Mouse (Mus musculus) ES-Bruce4 (cell line): ENCODE measurements around the gene Ptrh1. TPM values are rescaled to one million over a fixed set of nuclear protein-coding genes. Genes with fewer than 3 reads are reported as not detected.

Source experiments
- H3K27ac ChIP-seq: 2 replicates; pipeline ENCODE4 v1.5.1; 2012; ENCODE audit warnings: low read length, inconsistent platforms; ENCODE audit not compliant: insufficient read depth
- H3K27me3 ChIP-seq: 2 replicates; pipeline ENCODE4 v1.6.1; 2012; ENCODE audit warnings: mild to moderate bottlenecking, low read length, inconsistent platforms; ENCODE audit not compliant: control insufficient read depth, poor library complexity, insufficient read depth, severe bottlenecking
- H3K36me3 ChIP-seq: 2 replicates; pipeline ENCODE4 v1.6.1; 2012; ENCODE audit warnings: inconsistent platforms, mild to moderate bottlenecking, low read length, moderate library complexity; ENCODE audit not compliant: control insufficient read depth, poor library complexity, insufficient read depth, severe bottlenecking
- H3K4me1 ChIP-seq: one replicate; pipeline ENCODE4 v1.8.1; 2011; ENCODE audit warnings: low read length; ENCODE audit not compliant: control insufficient read depth, insufficient read depth
- H3K4me3 ChIP-seq: 2 replicates; pipeline ENCODE4 v1.5.1; 2011; ENCODE audit warnings: low read depth, mild to moderate bottlenecking, low read length
- H3K9ac ChIP-seq: 2 replicates; pipeline ENCODE4 v1.6.1; 2012; ENCODE audit warnings: low read depth, mild to moderate bottlenecking, inconsistent platforms; ENCODE audit not compliant: poor library complexity, severe bottlenecking
- H3K9me3 ChIP-seq: replicated peaks from 2 replicates; pipeline ENCODE4 v1.6.1; 2012; ENCODE audit warnings: mild to moderate bottlenecking, low read length, inconsistent platforms; ENCODE audit not compliant: control insufficient read depth, poor library complexity, insufficient read depth, severe bottlenecking
- CTCF ChIP-seq: IDR thresholded peaks from one replicate; pipeline ENCODE4 v1.8.1; 2011; ENCODE audit warnings: low read depth, low read length
- EP300 ChIP-seq: IDR thresholded peaks from 2 replicates; pipeline ENCODE4 v1.6.1; 2011; ENCODE audit warnings: low read depth, low read length; ENCODE audit not compliant: insufficient read depth
- POLR2A ChIP-seq: IDR thresholded peaks from one replicate; pipeline ENCODE4 v1.8.1; 2011; ENCODE audit warnings: low read length; ENCODE audit not compliant: insufficient read depth
- polyA plus RNA-seq: library from polyadenylated mRNA; stranded (reverse); fragments of >200 nt; gene quantifications from 2 replicates; pipeline ENCODE4 v1.2.4, GENCODE M21; 2011; ENCODE audit warnings: low read depth; ENCODE audit not compliant: missing spikeins, insufficient read depth, insufficient read length

The Ptrh1 gene
- polyA plus RNA-seq, 1 experiment: 11.6 TPM

DNA sequence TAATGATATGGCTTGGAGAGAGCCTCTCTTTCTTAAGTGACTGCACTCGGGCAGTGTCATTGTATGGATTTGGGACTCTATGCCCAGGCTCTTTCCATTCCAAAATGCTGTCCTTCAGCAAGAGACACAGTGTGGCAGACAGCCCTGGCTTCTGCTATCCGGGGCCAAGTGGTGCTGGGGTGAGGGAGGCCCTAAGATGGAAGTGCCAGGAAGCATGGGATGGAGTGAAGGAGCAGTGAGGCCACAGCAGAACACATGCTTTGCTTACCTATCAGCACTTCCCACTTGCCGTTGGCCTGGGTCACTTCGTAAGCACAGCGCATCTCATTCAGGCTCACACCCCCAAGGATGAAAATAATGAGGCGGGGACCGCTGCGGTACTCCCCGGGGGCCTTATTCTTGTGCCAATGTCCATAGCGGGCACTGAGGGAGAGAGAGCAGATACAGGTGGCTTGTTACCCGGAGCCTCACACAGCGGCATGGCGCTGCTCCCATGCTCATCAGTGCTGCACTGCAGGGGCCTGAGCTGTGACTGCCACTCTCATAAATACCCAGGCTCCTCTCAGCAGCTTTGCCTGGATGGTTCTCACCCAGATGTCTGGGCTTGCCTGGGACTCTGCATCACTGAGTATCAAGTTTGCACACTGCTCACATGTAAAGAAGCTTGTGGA, 20.3 kb downstream of the Ptrh1 start:
- Histone ChIP-seq H3K9ac (no peak overlapping the region), H3K9me3 (no peaks in the 10 kb centered on the region), H3K4me3 (no peak overlapping the region), H3K27me3 (no peaks in the 10 kb centered on the region), H3K36me3 (no peaks in the 10 kb centered on the region), H3K4me1 (no peaks in the 10 kb centered on the region), H3K27ac (no peak overlapping the region)
- no peak for TF ChIP-seq CTCF
- no peak for TF ChIP-seq EP300
- no peak for TF ChIP-seq POLR2A

DNA sequence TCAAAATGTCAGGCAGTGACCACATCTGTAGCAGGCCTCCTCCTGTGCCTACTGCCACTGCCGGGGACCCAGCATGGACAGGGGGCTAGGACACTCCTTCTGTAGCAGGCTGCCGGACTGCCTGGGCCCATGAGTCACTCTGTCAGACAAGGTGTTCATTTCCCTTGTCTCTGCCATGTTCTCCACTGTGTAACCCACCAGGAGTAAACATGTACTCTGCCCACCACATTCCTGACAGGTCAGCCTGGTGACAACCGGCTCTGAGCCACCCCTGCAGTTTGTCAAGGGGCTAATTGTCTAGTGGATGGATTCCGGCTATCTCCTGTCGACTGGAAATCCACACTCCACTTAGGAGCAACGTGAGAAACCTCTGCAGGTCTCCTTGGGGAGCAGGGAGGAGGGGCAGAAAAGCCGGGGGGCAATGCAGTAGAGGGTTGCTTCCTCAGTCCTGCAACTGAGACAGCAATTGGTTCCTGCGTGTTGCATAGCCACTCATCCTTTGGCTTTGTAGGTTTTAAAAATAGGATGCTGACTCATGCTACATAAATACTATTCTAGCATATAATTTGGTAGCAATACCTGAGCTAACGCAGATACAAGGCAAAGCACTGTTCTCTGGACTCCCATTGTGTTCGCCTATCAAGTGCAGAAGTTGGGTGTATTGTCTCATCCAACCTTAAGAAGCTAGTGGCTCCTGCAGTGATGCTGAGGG, 22.8 kb downstream of the Ptrh1 start:
- no peaks in the 10 kb centered on the region for H3K4me1 ChIP-seq
- no peak overlapping the region for H3K4me3 ChIP-seq
- H3K9me3 ChIP-seq: no peaks in the 10 kb centered on the region
- TF ChIP-seq CTCF: no peak
- TF ChIP-seq POLR2A: no peak
- TF ChIP-seq EP300: no peak
- no peaks in the 10 kb centered on the region for H3K36me3 ChIP-seq
- H3K27me3 ChIP-seq: no peaks in the 10 kb centered on the region
- H3K27ac ChIP-seq: no peak overlapping the region
- H3K9ac ChIP-seq: no peak overlapping the region

GRCm38 (mm10) chr2:32808816-32809566, 33.4 kb downstream of the Ptrh1 start:
- H3K4me3 ChIP-seq: no peak overlapping the region
- no peak overlapping the region for H3K27ac ChIP-seq
- H3K4me1 ChIP-seq: no peaks in the 10 kb centered on the region
- H3K27me3 ChIP-seq: no peaks in the 10 kb centered on the region
- H3K9me3 ChIP-seq: no peaks in the 10 kb centered on the region
- no peak for TF ChIP-seq CTCF
- no peak for TF ChIP-seq POLR2A
- no peak for TF ChIP-seq EP300
- H3K9ac ChIP-seq: no peak overlapping the region
- H3K36me3 ChIP-seq: no peaks in the 10 kb centered on the region

- Histone ChIP-seq H3K4me3 (no peak overlapping the region), H3K27me3 (no peaks in the 10 kb centered on the region), H3K9me3 (no peaks in the 10 kb centered on the region), H3K27ac (no peak overlapping the region), H3K36me3 (no peaks in the 10 kb centered on the region), H3K9ac (no peak overlapping the region), H3K4me1 (no peaks in the 10 kb centered on the region)
- TF ChIP-seq CTCF (no peak), POLR2A (no peak), EP300 (no peak)
Measured at GRCm38 (mm10) chr2:32811959-32812358, 36.4 kb downstream of the Ptrh1 start.

DNA sequence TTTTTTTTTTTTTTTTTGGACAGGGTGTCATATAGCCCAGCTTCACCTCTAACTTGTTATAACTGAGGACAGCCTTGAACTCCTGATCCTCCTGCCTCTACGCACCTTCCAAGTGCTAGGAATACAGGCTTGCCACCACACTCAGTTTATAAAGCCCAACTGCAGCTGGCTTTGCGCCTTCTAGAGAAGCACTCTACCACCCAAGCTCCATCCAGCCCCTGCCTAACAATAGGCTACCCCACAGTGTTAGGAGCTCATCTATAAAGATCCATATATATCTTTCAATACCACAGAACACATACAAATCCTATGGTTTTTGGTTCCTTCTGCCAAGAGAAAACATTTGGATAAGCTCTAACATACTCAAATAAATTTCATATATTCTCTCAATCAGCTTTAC, 40.9 kb downstream of the Ptrh1 start:
- no peaks in the 10 kb centered on the region for H3K27me3 ChIP-seq
- no peak overlapping the region for H3K27ac ChIP-seq
- H3K4me3 ChIP-seq: no peak overlapping the region
- H3K9me3 ChIP-seq: no peaks in the 10 kb centered on the region
- H3K36me3 ChIP-seq: no peaks in the 10 kb centered on the region
- no peak overlapping the region for H3K9ac ChIP-seq
- no peaks in the 10 kb centered on the region for H3K4me1 ChIP-seq
- TF ChIP-seq CTCF (no peak), EP300 (no peak), POLR2A (no peak)
